Mouse (Mus musculus) midbrain, embryonic 16.5 days (tissue): Measurements from ENCODE around the gene Chd9. TPM values are rescaled to one million over a fixed set of nuclear protein-coding genes. Genes with fewer than 3 reads are reported as not detected.

Experiments used
- ATAC-seq: fragments of 200-750 bp; cut with Nextera tagmentation; 2 replicates; pipeline ENCODE4 v1.8.0; 2017; ENCODE audit warnings: moderate TSS enrichment
- H3K27ac ChIP-seq: fragments of 300-500 bp; sonication (generic); 2 replicates; pipeline ENCODE4 v1.5.1; 2014; ENCODE audit warnings: mild to moderate bottlenecking, low read length, mixed read lengths
- H3K27me3 ChIP-seq: fragments of 300-500 bp; sonication (generic); 2 replicates; pipeline ENCODE4 v1.6.1; 2014; ENCODE audit warnings: low read depth, low read length, mixed read lengths; ENCODE audit not compliant: control insufficient read depth, insufficient read depth
- H3K36me3 ChIP-seq: fragments of 300-500 bp; sonication (generic); 2 replicates; pipeline ENCODE4 v1.6.1; 2014; ENCODE audit warnings: mild to moderate bottlenecking, low read length, moderate library complexity, mixed read lengths; ENCODE audit not compliant: control insufficient read depth, insufficient read depth
- H3K4me1 ChIP-seq: fragments of 300-500 bp; sonication (generic); 2 replicates; pipeline ENCODE4 v1.6.1; 2014; ENCODE audit warnings: mild to moderate bottlenecking, low read length, mixed read lengths; ENCODE audit not compliant: control insufficient read depth, insufficient read depth
- H3K4me2 ChIP-seq: fragments of 300-500 bp; sonication (generic); 2 replicates; pipeline ENCODE4 v1.6.1; 2014; ENCODE audit warnings: mild to moderate bottlenecking, low read length, mixed read lengths
- H3K4me3 ChIP-seq: fragments of 300-500 bp; sonication (generic); 2 replicates; pipeline ENCODE4 v1.5.1; 2014; ENCODE audit warnings: low read depth, mild to moderate bottlenecking, low read length, moderate library complexity, mixed read lengths
- H3K9ac ChIP-seq: fragments of 300-500 bp; sonication (generic); 2 replicates; pipeline ENCODE4 v1.6.1; 2014; ENCODE audit warnings: low read depth, low read length, mixed read lengths
- H3K9me3 ChIP-seq: fragments of 300-500 bp; sonication (generic); replicated peaks from 2 replicates; pipeline ENCODE4 v1.6.1; 2014; ENCODE audit warnings: mild to moderate bottlenecking, low read length, mixed read lengths; ENCODE audit not compliant: control insufficient read depth, poor library complexity, severe bottlenecking
- WGBS: fragments of 180-500 bp; shearing (Covaris S2); extraction: QIAGEN DNeasy Blood & Tissue Kit; methylation state at CpG from one replicate; pipeline ENCODE4 v1.1.7; 2014; 5-methylcytosine and 5-hydroxymethylcytosine counted together
- polyA plus RNA-seq: library from polyadenylated mRNA; unstranded; fragments of >200 nt; fragmentation: Nextera tagmentation; extraction: Ambion mirVana; gene quantifications from 2 replicates; pipeline ENCODE4 v1.2.1, GENCODE M21; 2015

The Chd9 gene
- polyA plus RNA-seq, 1 experiment from 2014 or later: 68.4 TPM

DNA sequence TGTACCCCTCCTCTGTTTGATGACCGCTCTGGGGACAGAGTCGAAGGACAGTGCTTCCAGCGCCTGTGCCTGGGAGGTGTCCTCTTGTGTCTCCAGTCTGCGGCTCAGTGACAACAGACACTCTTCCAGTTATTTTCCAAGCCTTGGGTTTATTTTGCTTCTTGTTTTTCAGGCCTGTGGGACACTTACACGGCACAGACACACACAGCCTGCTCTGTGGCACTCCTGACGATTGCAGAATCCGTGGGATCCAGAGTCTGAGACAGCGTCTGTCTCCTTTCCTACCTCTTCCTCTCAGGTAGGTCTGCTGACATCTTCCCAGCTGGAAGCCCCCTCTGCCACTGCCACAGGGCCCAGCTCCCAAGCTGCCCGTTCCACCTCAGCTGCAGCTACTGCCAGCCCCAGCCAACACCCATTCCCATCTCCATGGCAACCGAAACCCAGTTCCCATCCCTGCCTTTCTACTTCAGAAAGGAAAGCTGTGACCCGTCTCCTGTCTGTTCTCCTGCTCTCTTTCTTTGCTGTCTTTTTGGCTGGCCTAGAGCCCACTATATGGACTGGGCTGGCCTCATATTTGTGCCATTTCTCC, 21.4 kb downstream of the Chd9 start:
- 38% methylated on average over 11 of the region's 11 CpGs for WGBS
- peak overlapping the region; percentile 22; the same call in 1 of the 2 replicates for H3K4me2 ChIP-seq
- peaks cover 18% of the 10 kb centered on the region for H3K4me1 ChIP-seq
- no peak overlapping the region for H3K4me3 ChIP-seq
- H3K27me3 ChIP-seq: no peaks in the 10 kb centered on the region
- H3K36me3 ChIP-seq: no peaks in the 10 kb centered on the region
- peak; percentile 80 for ATAC-seq
- H3K9me3 ChIP-seq: no peaks in the 10 kb centered on the region
- H3K27ac ChIP-seq: peak overlapping the region; percentile 78
- peak overlapping the region; percentile 46 for H3K9ac ChIP-seq

- Histone ChIP-seq H3K36me3 (no peaks in the 10 kb centered on the region), H3K4me2 (no peak overlapping the region), H3K4me3 (no peak overlapping the region), H3K9me3 (no peaks in the 10 kb centered on the region), H3K27me3 (no peaks in the 10 kb centered on the region), H3K9ac (no peak overlapping the region), H3K4me1 (peaks cover 21% of the 10 kb centered on the region), H3K27ac (no peak overlapping the region)
- WGBS: 51% methylated on average over 8 of the region's 8 CpGs
- ATAC-seq: no peak
Measured at GRCm38 (mm10) chr8:90851544-90851943, 23.4 kb downstream of the Chd9 start.

DNA sequence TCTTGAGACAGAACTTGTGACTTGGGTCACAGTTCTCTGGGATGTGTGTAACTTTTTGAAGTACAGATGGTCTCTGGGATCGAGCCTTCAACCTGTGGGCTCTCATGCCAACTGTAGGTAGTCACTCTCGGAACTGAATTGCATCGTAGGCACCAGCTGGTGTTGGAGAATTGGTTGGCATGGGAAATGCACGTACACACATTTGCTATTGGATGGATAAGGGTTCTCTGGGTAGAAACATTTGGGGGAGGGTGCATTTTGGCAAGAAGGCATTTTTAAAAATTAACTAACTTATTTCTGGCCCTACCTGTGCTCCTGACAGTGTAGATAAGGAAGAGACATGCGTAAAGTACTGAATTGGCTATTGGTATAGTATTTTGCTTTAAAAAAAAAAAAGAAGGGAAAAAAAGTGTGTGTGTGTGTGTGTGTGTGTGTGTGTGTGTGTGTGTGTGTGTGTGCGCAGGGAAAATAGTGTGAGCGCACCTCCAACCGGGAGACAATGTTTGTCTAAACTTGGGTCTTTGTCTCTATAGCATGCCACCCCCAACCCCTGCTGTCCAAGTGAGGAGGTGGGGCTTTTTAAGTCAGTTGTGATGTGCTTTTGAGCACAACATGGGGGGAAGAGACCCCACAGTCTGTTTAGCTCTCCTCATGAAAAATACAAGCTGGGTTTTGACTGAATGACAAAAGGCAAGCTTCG, 26.0 kb downstream of the Chd9 start:
- no peaks in the 10 kb centered on the region for H3K27me3 ChIP-seq
- H3K4me3 ChIP-seq: no peak overlapping the region
- no peak overlapping the region for H3K27ac ChIP-seq
- 49% methylated on average over 9 of the region's 9 CpGs for WGBS
- H3K9me3 ChIP-seq: no peaks in the 10 kb centered on the region
- no peak overlapping the region for H3K9ac ChIP-seq
- peaks cover 20% of the 10 kb centered on the region for H3K4me1 ChIP-seq
- ATAC-seq: 0 out of 2 replicates have a peak, but pooled peaks have one; percentile 22
- H3K4me2 ChIP-seq: peak overlapping the region; percentile 0; the same call in 1 of the 2 replicates
- no peaks in the 10 kb centered on the region for H3K36me3 ChIP-seq

DNA sequence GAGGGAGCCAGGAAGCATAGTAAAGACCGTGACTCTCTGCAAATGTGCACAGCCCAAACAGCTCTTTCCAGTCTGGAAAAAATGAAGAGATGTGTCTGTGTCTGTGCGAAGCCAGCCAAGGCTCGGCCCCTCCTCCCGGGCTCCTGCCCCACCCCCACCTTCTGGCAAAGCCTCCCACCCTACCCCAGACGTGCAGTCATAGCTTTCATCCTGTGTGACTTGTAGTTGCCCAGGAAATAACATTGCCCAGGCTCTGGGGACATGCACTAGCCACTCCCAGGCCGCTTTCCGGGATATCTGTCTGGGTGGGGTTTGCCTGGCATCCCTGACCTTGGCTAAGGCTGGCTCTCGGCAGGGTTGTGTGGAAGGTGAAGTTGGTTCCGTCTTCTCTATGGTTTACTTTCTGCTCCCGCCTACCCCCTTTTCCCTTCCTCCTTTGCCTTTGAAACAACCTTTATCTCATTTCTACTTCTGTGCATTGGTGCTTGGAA, 26.6 kb downstream of the Chd9 start:
- H3K9me3 ChIP-seq: no peaks in the 10 kb centered on the region
- peaks cover 14% of the 10 kb centered on the region for H3K4me1 ChIP-seq
- peak; percentile 61 for ATAC-seq
- peak overlapping the region; percentile 0; the same call in 1 of the 2 replicates for H3K4me2 ChIP-seq
- H3K4me3 ChIP-seq: no peak overlapping the region
- peak overlapping the region; percentile 26; the same call in 1 of the 2 replicates for H3K27ac ChIP-seq
- H3K9ac ChIP-seq: no peak overlapping the region
- no peaks in the 10 kb centered on the region for H3K27me3 ChIP-seq
- WGBS: 13% methylated on average over 10 of the region's 10 CpGs
- H3K36me3 ChIP-seq: no peaks in the 10 kb centered on the region

DNA sequence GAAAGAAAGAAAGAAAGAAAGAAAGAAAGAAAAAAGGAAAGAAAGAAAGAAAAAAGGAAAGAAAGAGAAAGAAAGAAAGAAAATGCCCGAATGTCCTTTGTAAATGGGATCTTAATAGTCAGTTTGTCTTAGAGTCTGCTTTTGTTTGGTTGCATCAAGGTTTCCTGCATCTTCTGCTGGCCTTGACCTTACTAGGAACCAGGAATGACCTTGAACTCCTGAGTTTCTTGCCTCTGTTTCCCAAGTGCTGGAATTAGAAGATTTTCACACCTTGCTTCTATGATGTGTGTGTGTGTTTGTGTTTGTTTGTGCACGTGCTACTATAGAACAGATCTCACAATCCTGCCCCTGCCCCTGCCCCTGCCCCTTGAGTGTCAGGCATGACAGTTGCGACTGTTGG, 28.0 kb downstream of the Chd9 start:
- WGBS: 93% methylated on average over 3 of the region's 3 CpGs
- H3K9me3 ChIP-seq: no peaks in the 10 kb centered on the region
- H3K27me3 ChIP-seq: no peaks in the 10 kb centered on the region
- no peak overlapping the region for H3K4me3 ChIP-seq
- no peak overlapping the region for H3K27ac ChIP-seq
- H3K4me1 ChIP-seq: peaks cover 12% of the 10 kb centered on the region; the same call in 1 of the 2 replicates
- no peak overlapping the region for H3K9ac ChIP-seq
- no peaks in the 10 kb centered on the region for H3K36me3 ChIP-seq
- no peak for ATAC-seq
- no peak overlapping the region for H3K4me2 ChIP-seq

GRCm38 (mm10) chr8:90856952-90857351, 28.8 kb downstream of the Chd9 start:
- Histone ChIP-seq H3K9me3 (no peaks in the 10 kb centered on the region), H3K27ac (no peak overlapping the region), H3K36me3 (no peaks in the 10 kb centered on the region), H3K4me2 (no peak overlapping the region), H3K9ac (no peak overlapping the region), H3K27me3 (no peaks in the 10 kb centered on the region), H3K4me3 (no peak overlapping the region), H3K4me1 (peaks cover 19% of the 10 kb centered on the region)
- 29% methylated on average over 1 of the region's 1 CpGs for WGBS
- no peak for ATAC-seq

- no peak overlapping the region for H3K4me2 ChIP-seq
- no peak overlapping the region for H3K9ac ChIP-seq
- no peaks in the 10 kb centered on the region for H3K27me3 ChIP-seq
- H3K4me3 ChIP-seq: no peak overlapping the region
- no peak for ATAC-seq
- no peaks in the 10 kb centered on the region for H3K36me3 ChIP-seq
- H3K9me3 ChIP-seq: no peaks in the 10 kb centered on the region
- no peak overlapping the region for H3K27ac ChIP-seq
- 97% methylated on average over 2 of the region's 2 CpGs for WGBS
- peaks cover 28% of the 10 kb centered on the region for H3K4me1 ChIP-seq
Measured at GRCm38 (mm10) chr8:90858071-90858470, 29.9 kb downstream of the Chd9 start.

DNA sequence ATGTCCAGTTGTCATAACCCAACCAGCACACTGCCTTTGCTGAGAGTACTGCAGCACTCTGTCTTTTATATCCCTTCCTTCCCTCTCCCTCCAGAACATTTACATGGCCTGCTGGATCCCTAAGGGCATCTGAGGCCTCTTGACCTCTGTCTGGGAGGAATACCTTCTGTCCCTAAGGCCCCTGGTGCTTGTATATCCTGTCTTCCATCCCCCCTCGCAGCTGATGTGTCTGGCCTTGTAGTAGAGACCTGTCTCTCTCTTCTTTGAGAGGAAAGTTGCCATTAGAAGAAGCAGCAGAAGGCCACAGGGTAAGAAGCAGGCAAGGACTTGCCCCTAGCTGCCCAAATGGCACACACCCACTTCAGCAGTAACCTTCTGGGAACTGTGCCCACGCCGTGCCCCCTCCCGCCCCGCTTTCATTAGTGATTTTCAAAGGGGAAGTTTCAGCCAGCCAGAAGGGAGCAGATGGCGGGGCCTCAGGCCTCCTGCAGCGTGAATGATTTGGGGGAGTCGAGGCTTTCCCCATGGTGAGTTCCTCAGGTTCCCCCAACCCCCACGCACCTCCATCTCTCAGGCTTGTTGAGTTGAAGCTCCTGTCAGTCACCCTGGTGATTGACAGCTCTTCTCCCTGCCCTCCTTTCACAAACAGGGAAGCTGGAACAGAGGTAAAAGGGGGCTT, 33.3 kb downstream of the Chd9 start:
- Histone ChIP-seq H3K9me3 (no peaks in the 10 kb centered on the region), H3K27me3 (no peaks in the 10 kb centered on the region), H3K4me1 (peaks cover 16% of the 10 kb centered on the region), H3K27ac (peak overlapping the region; percentile 71), H3K36me3 (no peaks in the 10 kb centered on the region), H3K4me2 (peak overlapping the region; percentile 20), H3K9ac (peak overlapping the region; percentile 34; the same call in 1 of the 2 replicates), H3K4me3 (no peak overlapping the region)
- WGBS: 8% methylated on average over 9 of the region's 9 CpGs
- ATAC-seq: peak; percentile 49
